Mouse (Mus musculus) heart, embryonic 15.5 days (tissue): ENCODE measurements around the gene Fam136a. TPM values are rescaled to one million over a fixed set of nuclear protein-coding genes. Genes with fewer than 3 reads are reported as not detected.

Experiments
- polyA plus RNA-seq: library from polyadenylated mRNA; unstranded; fragments of >200 nt; fragmentation: Nextera tagmentation; extraction: Ambion mirVana; gene quantifications from 2 replicates; pipeline ENCODE4 v1.2.1, GENCODE M21; 2015

The Fam136a gene
- polyA plus RNA-seq, 1 experiment from 2014 or later = 78.0 TPM

Other genes starting within 250 kb of the Fam136a start
- 2.3 and 3.1 TPM in 2 replicates for gene Tgfa, start 170.4 kb upstream of the Fam136a start, polyA plus RNA-seq
- gene Snrpg, start 5.7 kb downstream of the Fam136a start, polyA plus RNA-seq = 261 and 274 TPM in 2 replicates
- gene Pcyox1, start 31.5 kb downstream of the Fam136a start, polyA plus RNA-seq = 49.8 and 54.7 TPM in 2 replicates
- gene Tia1, start 38.6 kb downstream of the Fam136a start, polyA plus RNA-seq = 109 and 119 TPM in 2 replicates
- gene Gm44790, start 61.0 kb downstream of the Fam136a start, polyA plus RNA-seq = 1.1 TPM in 1 of 2 replicates, not detected in the other
- gene C87436, start 72.7 kb downstream of the Fam136a start, polyA plus RNA-seq = 15.1 and 17.3 TPM in 2 replicates
- 313 and 337 TPM in 2 replicates for gene Pcbp1, start 160.7 kb downstream of the Fam136a start, polyA plus RNA-seq